Comparison of ENCODE assay signal across 9 mouse cellular contexts in genomic region chr5:54100916-54101315, GRCm38 (mm10).
A peak's percentile ranks its signal among the peaks of the same experiment; 100 is the strongest.
DNase-seq lines count a peak whose midpoint lies in the region; ATAC-seq and TF ChIP-seq lines count a peak whose summit lies in the region.
"Had no signal": no experiment of that assay in that cellular context is flagged by ENCODE, and none has a peak within 500 bp of the region (broad histone marks: within the 10 kb centered on the region; RNA-seq: fewer than 3 reads in every experiment).

No protein-coding gene starts in this region.

- TF ChIP-seq EP300 in lung, postnatal 0 days (IDR thresholded peaks at IDR 0.05) = no peak

- no peak for TF ChIP-seq CTCF in lung, postnatal 0 days (IDR thresholded peaks at IDR 0.05)

- H3K9me3 ChIP-seq in embryonic facial prominence, embryonic 14.5 days (ENCODE audit: control insufficient read depth, low read length) = no peaks in the 10 kb centered on the region
- H3K9me3 ChIP-seq in lung, postnatal 0 days (ENCODE audit: low read length) = no peaks in the 10 kb centered on the region
- H3K9me3 ChIP-seq: liver, embryonic 13.5 days had no signal

- no peak overlapping the region for H3K9ac ChIP-seq in embryonic facial prominence, embryonic 14.5 days (ENCODE audit: low read depth, low read length)
- H3K9ac ChIP-seq in lung, postnatal 0 days (replicated peaks; ENCODE audit: low read depth) = no peak overlapping the region
- H3K9ac ChIP-seq: liver, embryonic 13.5 days had no signal

- no peaks in the 10 kb centered on the region for H3K27me3 ChIP-seq in embryonic facial prominence, embryonic 14.5 days (replicated peaks; ENCODE audit: control insufficient read depth, insufficient read depth, low read length)
- no peaks in the 10 kb centered on the region for H3K27me3 ChIP-seq in lung, postnatal 0 days (replicated peaks; ENCODE audit: insufficient read depth, low read length)
- H3K27me3 ChIP-seq: liver, embryonic 13.5 days had no signal

- no peak overlapping the region for H3K4me2 ChIP-seq in embryonic facial prominence, embryonic 14.5 days (ENCODE audit: low read depth, low read length)
- H3K4me2 ChIP-seq in lung, postnatal 0 days (replicated peaks; ENCODE audit: low read depth, low read length) = no peak overlapping the region
- H3K4me2 ChIP-seq: liver, embryonic 13.5 days had no signal

- DNase-seq in kidney, postnatal 36 days = peak; percentile 13 to 16
- no peak for DNase-seq in kidney, adult 8-10 months
- peak; percentile 94 for DNase-seq in embryonic facial prominence, embryonic 14.5 days (ENCODE audit: low spot score)
- peak; percentile 50 for DNase-seq in heart, postnatal 4 days
- DNase-seq in lung, postnatal 0 days (ENCODE audit: low spot score) = peak; percentile 54
- peak; percentile 52 to 73 for DNase-seq in right cerebral cortex, postnatal 36 days (ENCODE audit: low spot score in 2 of 2)
- no peak for DNase-seq in urinary bladder, postnatal 10 days (ENCODE audit: low spot score)
- no peak for DNase-seq in kidney, adult 11 months
- DNase-seq: liver, embryonic 13.5 days had no signal

- WGBS in embryonic facial prominence, embryonic 14.5 days = 9% methylated on average over 3 of the region's 3 CpGs
- WGBS in lung, postnatal 0 days = 27% methylated on average over 3 of the region's 3 CpGs

- peak overlapping the region; percentile 44 for H3K27ac ChIP-seq in embryonic facial prominence, embryonic 14.5 days (replicated peaks; ENCODE audit: low read depth, low read length)
- H3K27ac ChIP-seq in lung, postnatal 0 days (ENCODE audit: low read length) = no peak overlapping the region
- H3K27ac ChIP-seq: liver, embryonic 13.5 days had no signal

- H3K36me3 ChIP-seq in embryonic facial prominence, embryonic 14.5 days (ENCODE audit: control insufficient read depth, insufficient read depth, low read length) = peaks cover 14% of the 10 kb centered on the region; the same call in 1 of the 2 replicates
- H3K36me3 ChIP-seq in lung, postnatal 0 days (ENCODE audit: insufficient read depth, low read length) = peaks cover 8% of the 10 kb centered on the region; the same call in 1 of the 2 replicates
- H3K36me3 ChIP-seq: liver, embryonic 13.5 days had no signal

- peak; percentile 91 for ATAC-seq in embryonic facial prominence, embryonic 14.5 days (ENCODE audit: low read depth)
- peak; percentile 41; the same call in 1 of the 2 replicates for ATAC-seq in lung, postnatal 0 days

- peaks cover 33% of the 10 kb centered on the region for H3K4me1 ChIP-seq in embryonic facial prominence, embryonic 14.5 days (ENCODE audit: control insufficient read depth, insufficient read depth, low read length)
- H3K4me1 ChIP-seq in lung, postnatal 0 days (ENCODE audit: insufficient read depth, low read depth, low read length) = no peaks in the 10 kb centered on the region; the same call in 1 of the 2 replicates
- H3K4me1 ChIP-seq: liver, embryonic 13.5 days had no signal

- H3K4me3 ChIP-seq in embryonic facial prominence, embryonic 14.5 days (ENCODE audit: low read depth, low read length) = no peak overlapping the region
- H3K4me3 ChIP-seq in lung, postnatal 0 days (ENCODE audit: low read depth, low read length) = no peak overlapping the region
- H3K4me3 ChIP-seq: liver, embryonic 13.5 days had no signal

Comparison
In these comparisons a context has a peak if more than half of its experiments do, and no peak if none do; other contexts are left out.
1. DNase-seq: peak in kidney, postnatal 36 days (2 of 2), embryonic facial prominence, embryonic 14.5 days (single experiment), heart, postnatal 4 days (single experiment), lung, postnatal 0 days (single experiment) and right cerebral cortex, postnatal 36 days (2 of 2); none in kidney, adult 8-10 months (0 of 2), urinary bladder, postnatal 10 days (single experiment) and kidney, adult 11 months (single experiment).